In the genomic region with DNA sequence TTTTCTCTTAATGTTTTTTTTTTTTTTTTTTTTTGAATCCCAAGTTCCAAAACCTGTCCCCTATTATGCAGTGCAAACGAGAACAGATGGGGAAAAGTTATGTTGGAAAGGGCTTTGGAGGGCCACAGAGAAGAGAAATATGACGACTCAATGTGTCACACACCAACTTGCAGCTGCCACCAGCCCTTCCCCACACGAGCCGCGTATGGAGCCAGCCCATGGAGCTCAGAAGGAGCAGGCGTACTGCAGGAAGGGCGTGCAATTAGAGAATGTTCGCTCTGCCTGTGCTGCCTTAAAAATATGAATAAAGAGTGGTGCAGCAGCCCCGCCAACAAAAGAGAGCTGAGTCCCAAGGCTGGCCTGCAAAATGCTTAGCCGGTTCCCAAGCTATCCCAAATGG, we compare ENCODE assay signal across 9 mouse cellular contexts. TPM values are rescaled to one million over a fixed set of nuclear protein-coding genes. Genes with fewer than 3 reads are reported as not detected.
A peak's percentile ranks its signal among the peaks of the same experiment; 100 is the strongest.
DNase-seq lines count a peak whose midpoint lies in the region; ATAC-seq and TF ChIP-seq lines count a peak whose summit lies in the region.
"Had no signal": no experiment of that assay in that cellular context is flagged by ENCODE, and none has a peak within 500 bp of the region (broad histone marks: within the 10 kb centered on the region; RNA-seq: fewer than 3 reads in every experiment).

No protein-coding gene starts in this region.

- 0 out of 2 replicates have a peak overlapping the region, but pooled peaks have one; percentile 6 for H3K4me2 ChIP-seq in forebrain, postnatal 0 days (ENCODE audit: low read depth)

- H3K27ac ChIP-seq in forebrain, postnatal 0 days (ENCODE audit: low read depth, low read length): peak overlapping the region; percentile 74
- H3K27ac ChIP-seq: liver, embryonic 14.5 days had no signal

- no peaks in the 10 kb centered on the region for H3K9me3 ChIP-seq in forebrain, postnatal 0 days (ENCODE audit: low read length)

- ATAC-seq in forebrain, postnatal 0 days: peak; percentile 95
- no peak for ATAC-seq in granulocyte monocyte progenitor cell, adult 5-6 weeks (replicated peaks; ENCODE audit: poor library complexity, severe bottlenecking)

- 0 out of 2 replicates have a peak, but pooled peaks cover 6% of the 10 kb centered on the region for H3K4me1 ChIP-seq in forebrain, postnatal 0 days (ENCODE audit: insufficient read depth)

- no peaks in the 10 kb centered on the region for H3K27me3 ChIP-seq in forebrain, postnatal 0 days (ENCODE audit: insufficient read depth, low read length)

- intact Hi-C loops in left cerebral cortex, postnatal 10 days (cut with DNase I): loop anchor here (1.0 kb wide), 1 partner anchor 56 kb away; no protein-coding TSS in a partner anchor

- DNase-seq in lung, postnatal 4 days: peak; percentile 33 to 65
- no peak for DNase-seq in lung, adult 18-20 months
- peak; percentile 91 for DNase-seq in forebrain, postnatal 0 days
- DNase-seq in left cerebral cortex, postnatal 10 days (ENCODE audit: extremely low spot score in 1 of 2, low spot score in 2 of 2): peak; percentile 63 to 73
- DNase-seq in liver: no peak
- DNase-seq in urinary bladder, postnatal 4 days (ENCODE audit: low spot score in 2 of 2): no peak
- DNase-seq: thymus, postnatal 36 days had no signal

- no peak for TF ChIP-seq CTCF in forebrain, postnatal 0 days (IDR thresholded peaks at IDR 0.05; ENCODE audit: low read depth)

- H3K36me3 ChIP-seq in forebrain, postnatal 0 days (ENCODE audit: insufficient read depth): no peaks in the 10 kb centered on the region

- WGBS in forebrain, postnatal 0 days: 28% methylated on average over 10 of the region's 10 CpGs

- H3K4me3 ChIP-seq in forebrain, postnatal 0 days (ENCODE audit: low read depth, low read length): no peak overlapping the region

- H3K9ac ChIP-seq in forebrain, postnatal 0 days: no peak overlapping the region
- H3K9ac ChIP-seq: liver, embryonic 14.5 days had no signal

RNA-seq across cellular contexts. Expression of a gene that starts 19.2 kb away (rescaled TPM):
- total RNA-seq in forebrain, postnatal 0 days (2014; rRNA removed): 12.6 and 19.9 TPM in 2 replicates
- polyA plus RNA-seq in forebrain, postnatal 0 days (2015; fragmentation: Nextera tagmentation; extraction: Ambion mirVana): 10.8 and 12.5 TPM in 2 replicates
- 10 to 100 TPM; 16.6 TPM for total RNA-seq in left cerebral cortex, postnatal 10 days (2021)
- total RNA-seq in granulocyte monocyte progenitor cell, adult 5-6 weeks (2014; fragmentation: Nextera tagmentation): 0.09 TPM in 1 of 2 replicates, not detected in the other
- total RNA-seq in granulocyte monocyte progenitor cell, adult 5-6 weeks (2017): not detected in 2 replicates

RNA-seq across cellular contexts. Expression of a gene that starts 19.4 kb away (rescaled TPM):
- total RNA-seq in forebrain, postnatal 0 days (2014; rRNA removed): 14.8 and 16.4 TPM in 2 replicates
- polyA plus RNA-seq in forebrain, postnatal 0 days (2015; fragmentation: Nextera tagmentation; extraction: Ambion mirVana): 5.6 and 6.4 TPM in 2 replicates
- 10 to 100 TPM; 34.1 to 38.5 TPM for total RNA-seq in left cerebral cortex, postnatal 10 days (2021)
- 2.9 and 3.9 TPM in 2 replicates for total RNA-seq in granulocyte monocyte progenitor cell, adult 5-6 weeks (2014; fragmentation: Nextera tagmentation)
- 0.78 and 0.88 TPM in 2 replicates for total RNA-seq in granulocyte monocyte progenitor cell, adult 5-6 weeks (2017)

Comparison
In these comparisons a context has a peak if more than half of its experiments do, and no peak if none do; other contexts are left out.
1. DNase-seq: peak in lung, postnatal 4 days (2 of 2), forebrain, postnatal 0 days (single experiment) and left cerebral cortex, postnatal 10 days (2 of 2); none in lung, adult 18-20 months (0 of 2), liver (single experiment) and urinary bladder, postnatal 4 days (0 of 2).
2. RNA of a gene that starts 19.2 kb away (total RNA-seq): 16.6 TPM in left cerebral cortex, postnatal 10 days and 12.6 to 19.9 TPM in forebrain, postnatal 0 days; 0.09 TPM in granulocyte monocyte progenitor cell, adult 5-6 weeks; every median in the first group is over 10 times any median in the second.